Mouse (Mus musculus) liver, embryonic 14.5 days (tissue): ENCODE data around the gene Trim47.

Source experiments
- CTCF ChIP-seq: IDR thresholded peaks from 2 replicates; pipeline ENCODE4 v1.5.1; 2016; ENCODE audit warnings: antibody characterized with exemption, low read depth, control low read depth
- EP300 ChIP-seq: IDR thresholded peaks from 2 replicates; pipeline ENCODE4 v1.6.1; 2016; ENCODE audit warnings: antibody characterized with exemption, low read depth

DNA sequence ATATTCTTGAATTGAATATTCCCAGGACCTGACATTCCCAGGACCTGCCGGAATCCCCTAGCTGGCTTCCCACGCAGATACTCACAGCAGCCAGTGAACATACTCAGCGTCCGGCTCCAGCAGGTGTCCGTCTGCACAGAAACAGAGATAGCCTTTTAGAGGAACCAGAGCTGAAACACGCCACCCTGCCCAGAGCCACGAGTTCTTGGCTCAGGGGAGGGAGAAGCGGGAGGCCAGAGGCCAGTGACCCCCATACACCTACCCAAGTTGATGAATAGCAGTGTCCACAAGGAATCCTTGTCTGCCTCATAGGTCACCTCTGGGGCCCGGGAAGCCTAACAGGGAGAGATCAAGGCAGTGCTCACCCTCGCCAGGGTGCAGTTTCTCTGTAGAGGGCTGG, 7.2 kb upstream of the Trim47 start:
- TF ChIP-seq CTCF, result no peak
- no peak for TF ChIP-seq EP300
